Mouse (Mus musculus): ENCODE measurements around the gene Gse1. TPM values are rescaled to one million over a fixed set of nuclear protein-coding genes. Genes with fewer than 3 reads are reported as not detected.

Gse1 gene
- total RNA-seq, 4 experiments from 2014 or later: 71.5 to 78.0 (median 73.1) TPM

DNA sequence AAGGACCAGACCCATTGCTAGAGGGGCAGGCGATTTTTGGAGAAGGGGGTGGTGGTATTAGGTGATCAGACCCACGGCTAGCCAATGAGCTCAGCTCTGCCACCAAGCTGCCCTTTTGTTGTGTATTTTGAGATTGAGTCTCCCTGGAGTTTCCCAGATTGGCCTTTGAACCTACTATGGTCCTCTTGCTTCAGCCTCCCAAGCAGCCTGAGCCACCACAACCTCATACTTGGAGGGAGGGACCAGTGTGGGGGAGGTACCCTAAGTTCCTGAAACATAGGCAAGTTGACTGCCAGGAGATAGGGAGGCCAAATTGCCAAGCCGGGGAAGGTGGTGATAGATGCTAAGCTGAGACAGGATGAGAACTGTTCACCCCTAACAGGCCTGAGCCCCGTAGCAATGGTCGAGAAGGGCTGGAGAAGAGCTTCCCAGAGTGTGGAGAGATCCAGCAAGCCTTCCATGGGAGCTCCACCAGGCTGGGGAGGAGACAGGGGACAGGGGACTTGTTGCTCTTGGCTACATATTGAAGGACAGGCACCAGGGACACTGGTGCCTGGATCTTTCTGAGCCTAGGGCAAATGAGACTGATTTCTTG is 282.7 kb downstream of the Gse1 start:
- no peak for DNase-seq (ENCODE audit: low spot score in 2 of 2)

DNA sequence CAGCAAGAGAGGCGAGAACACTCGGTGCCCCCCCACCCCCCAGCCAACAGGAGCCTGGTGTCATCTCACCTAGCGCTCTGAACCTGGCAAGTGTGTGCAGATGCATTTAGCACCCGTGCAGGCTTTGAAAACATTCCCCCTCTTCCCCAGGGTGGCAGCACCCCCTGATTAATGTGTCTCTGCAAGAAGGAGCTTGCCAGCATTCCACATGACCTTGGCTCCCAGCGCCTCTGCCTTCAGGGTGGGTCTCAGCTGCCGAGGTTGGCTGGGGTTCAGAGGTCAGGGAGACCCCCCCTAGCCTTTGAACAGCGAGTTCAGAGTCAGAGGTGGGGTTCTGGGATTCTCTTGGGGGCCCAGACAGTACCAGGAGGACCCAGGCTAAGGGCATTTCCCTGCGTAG is 283.5 kb downstream of the Gse1 start:
- DNase-seq (ENCODE audit: low spot score in 2 of 2): no peak

DNA sequence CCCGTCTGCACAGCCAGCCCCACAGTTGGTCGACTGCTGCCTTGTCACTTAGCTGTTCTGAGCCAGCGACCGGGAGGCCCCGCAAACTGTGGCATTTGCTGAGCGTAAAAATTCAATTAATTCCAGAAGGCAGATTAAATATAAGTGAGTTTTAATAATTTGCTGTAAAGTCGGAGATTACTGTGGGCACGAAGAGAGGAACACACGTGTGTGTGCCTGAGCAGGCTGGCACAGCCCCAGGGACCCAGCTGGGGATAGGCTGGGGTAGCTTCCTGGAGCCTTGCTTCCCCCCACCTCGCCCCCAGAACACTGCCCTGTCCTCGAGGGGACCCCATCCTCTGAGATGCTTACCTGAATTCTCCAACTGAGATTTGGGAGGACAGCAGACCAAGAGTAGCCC is 284.1 kb downstream of the Gse1 start:
- no peak for DNase-seq (ENCODE audit: low spot score in 2 of 2)

DNA sequence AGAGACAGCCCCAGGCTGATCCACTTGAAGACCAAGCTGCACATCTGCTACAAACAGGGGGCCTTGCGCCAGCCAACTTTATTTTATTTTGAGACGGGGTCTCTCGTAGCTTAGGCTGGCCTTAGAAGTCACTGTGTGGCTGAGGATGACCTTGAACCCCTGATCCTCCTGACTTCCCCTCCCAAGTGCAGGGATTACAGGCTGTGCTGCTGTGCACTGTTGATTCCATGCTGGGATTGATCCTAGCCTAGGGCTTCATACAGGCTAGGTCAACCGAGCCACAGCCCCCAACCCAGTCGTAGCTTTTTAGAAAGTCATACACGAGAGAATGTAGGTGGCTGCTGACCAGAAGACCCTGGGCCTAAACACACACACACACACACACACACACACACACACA is 284.9 kb downstream of the Gse1 start:
- DNase-seq (ENCODE audit: low spot score in 2 of 2): no peak

DNA sequence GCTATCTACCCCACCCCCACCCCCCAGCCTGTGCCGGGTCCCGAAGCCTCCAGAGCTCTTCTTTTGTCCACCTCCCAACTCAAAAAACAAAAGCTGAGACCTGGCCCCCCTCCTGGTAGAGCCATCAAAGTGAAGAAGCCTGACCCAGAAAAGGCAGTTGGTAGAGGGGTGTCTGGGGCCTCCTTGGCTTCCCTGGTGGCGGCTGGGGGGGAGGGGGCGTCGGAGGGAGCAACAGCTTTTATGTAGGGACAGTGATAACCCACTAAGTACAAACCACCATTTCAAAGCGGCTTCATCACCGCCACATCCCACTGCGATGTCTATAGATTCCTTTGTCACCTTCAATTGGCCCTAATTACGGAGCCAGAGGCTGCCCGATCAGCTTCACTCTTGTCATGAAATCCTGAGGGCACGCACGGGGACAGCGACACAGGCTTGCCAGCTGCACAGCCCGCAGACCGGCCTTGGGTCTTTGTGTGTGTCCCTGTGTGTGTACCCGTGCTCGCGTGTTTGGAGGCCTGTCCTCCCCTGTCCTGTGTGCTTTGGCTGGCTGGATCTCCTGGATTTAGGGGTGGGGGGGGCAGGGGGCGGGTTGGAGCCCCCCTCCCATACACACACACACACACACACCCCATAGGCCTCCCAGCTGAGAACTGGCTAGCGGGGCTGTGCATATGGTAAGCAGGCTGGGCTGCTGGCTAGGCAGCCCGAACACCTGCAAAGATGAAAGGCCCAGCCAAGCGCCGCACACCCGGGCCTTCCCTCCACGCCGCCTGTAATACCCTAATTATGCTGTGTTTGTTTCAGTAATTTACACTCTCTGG is 285.6 kb downstream of the Gse1 start:
- DNase-seq (ENCODE audit: low spot score in 2 of 2): no peak

DNA sequence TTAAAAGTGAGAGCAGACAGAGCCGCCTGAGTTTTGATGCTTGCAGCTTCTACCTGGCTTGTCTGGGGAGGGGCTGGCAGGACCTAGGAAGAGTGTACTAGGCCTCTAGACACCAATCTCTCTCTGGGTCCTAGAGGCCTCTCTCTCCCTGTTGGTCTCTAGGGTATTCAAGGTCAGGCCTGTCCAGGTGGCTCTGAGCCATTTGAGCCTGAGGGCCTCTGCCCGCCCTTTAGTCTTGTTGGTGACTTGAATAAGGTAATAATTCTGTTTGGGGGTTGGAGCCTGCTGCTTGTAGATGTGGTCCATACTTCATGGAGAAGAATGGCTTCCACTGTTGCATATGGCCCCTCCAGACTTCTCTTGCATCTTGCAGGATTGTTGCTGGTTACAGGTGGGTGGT is 287.0 kb downstream of the Gse1 start:
- DNase-seq (ENCODE audit: low spot score in 2 of 2): no peak

DNA sequence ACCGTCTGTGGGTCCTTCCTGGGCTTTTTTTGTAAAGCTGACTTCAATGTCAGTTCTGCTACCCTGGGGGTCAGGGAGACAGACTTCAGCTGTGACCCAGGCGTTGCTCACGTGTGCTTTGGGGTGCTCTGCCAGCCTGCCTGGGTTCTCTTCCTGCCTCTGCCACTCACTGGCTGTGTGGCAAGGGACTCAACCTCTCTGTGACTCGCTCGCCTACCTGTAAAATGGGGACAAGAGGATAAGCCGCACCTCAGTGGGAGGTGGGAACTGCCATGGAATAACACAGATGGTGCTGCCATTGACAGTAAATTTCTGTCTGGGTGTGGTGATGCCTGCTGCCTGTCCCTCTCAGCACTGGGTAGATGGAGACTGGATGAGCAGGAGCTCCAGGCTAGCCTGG is 287.4 kb downstream of the Gse1 start:
- DNase-seq (ENCODE audit: low spot score in 2 of 2): no peak

DNA sequence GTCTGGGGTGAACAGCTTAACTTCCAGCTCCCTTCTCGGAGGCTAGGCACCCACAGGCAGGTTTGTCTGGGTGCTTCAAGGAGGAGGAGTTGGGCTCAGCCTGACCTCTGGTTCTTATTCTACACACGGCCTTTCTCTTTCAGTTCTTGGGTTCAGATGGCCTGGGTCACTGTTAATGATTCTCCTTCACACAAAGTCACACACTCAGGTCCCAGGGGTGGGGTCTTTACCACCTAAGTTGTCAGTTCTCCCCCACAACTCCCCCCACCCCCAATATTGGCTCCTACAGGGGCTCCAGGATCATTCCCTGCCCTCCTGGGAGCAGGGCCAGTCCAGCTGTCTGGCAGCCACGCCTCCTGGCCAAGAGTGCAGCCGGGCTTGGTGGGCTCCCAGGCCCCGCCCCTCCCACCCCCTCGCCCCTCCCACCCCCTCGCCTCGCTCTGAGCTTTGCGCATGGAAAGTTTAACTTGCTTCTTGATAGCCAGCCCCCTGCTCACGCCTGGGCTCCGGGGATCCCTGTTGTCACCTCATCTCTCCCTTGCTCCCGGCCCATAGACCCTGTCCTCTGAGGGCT is 288.0 kb downstream of the Gse1 start:
- DNase-seq (ENCODE audit: low spot score in 2 of 2): no peak

DNA sequence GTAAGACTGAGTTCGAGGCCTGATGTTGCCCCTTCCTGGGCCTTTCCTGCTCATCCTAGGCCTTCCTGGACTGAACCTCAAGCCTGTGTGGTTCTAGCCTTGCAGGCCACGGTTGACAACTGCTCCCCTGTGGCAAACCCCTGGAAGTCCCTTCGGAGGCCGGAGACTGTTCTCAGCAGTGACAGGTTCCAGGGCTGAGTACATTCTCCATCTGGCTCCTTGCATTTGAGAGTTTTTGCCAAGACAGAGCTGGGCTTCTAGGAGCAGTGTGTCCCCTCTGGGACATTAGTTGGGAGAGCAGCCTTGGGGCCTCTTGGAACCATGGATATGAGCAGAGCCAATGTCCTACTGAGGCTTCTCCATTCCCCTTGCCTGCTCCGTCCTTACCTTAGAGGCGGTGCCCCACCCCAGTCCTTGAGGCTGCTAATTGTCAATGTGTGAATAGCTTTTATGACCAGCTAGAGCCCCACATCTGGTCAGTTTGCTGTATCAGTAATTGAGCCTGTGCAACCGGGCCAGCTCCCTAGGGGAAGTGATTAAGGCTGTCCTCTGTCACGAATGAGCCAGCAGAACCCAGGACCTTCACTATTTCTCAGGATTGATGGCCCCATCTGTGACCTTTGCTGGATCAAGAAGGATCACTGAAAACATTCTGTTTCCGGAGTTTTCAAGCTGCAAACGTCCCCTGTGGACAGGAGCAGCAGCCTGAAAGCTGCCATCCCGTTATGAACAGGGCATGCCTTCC is 289.6 kb downstream of the Gse1 start:
- DNase-seq (ENCODE audit: low spot score in 2 of 2): no peak

DNA sequence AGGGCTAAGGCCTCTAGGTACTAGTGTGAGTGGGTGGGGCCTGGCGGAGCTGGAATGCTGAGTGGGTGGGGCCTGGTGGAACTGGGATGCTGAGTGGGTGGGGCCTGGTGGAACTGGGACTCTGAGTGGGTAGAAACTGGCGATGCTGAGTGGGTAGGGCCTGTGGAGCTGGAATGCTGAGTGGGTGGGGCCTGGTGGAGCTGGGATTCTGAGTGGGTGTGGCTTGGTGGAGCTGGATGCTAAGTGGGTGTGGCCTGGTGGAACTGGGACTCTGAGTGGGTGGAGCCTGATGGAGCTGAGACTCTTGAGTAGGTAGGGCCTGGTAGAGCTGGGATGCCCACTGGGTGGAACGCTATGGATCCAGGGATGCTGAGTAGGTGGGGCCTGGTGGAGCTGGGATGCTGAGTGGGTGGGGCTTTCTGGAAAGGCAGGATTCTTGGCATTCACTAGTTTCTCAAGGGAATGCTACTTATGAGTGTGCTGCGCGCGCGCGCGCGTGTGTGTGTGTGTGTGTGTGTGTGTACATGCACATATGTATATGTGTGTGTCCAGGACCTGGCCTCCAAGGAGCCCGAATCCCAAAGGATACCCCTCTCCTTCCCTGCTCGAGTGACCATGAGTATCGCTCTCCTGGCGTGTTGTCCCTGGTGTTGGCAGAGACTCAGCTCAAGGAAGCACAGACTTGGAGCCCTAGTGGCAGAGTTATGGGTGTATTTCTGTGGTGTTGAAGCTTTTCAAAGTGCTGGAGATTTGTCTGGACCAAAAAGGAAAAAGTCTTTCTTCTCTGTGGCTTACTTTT is 290.7 kb downstream of the Gse1 start:
- DNase-seq (ENCODE audit: low spot score in 2 of 2): peak in 1 of 2 experiments; percentile 76

DNA sequence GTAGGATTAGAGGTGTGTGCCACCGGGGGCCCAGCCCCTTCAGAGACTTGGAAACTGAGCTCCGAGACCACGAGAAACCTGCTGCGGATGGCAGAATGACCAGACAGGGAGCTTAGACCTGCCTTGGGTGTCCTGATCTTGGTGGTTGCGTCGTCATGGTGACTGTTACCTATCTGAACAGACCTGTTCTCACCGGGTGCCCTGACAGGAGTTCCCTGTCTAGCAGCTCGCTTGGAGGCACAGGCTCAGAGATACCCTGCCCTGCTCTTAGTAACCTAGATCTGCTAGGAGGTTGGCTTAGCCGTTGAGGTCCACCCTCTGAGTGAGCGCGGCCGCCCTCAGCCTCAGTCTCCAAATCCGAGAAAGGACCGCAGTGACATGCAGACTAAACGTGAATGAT is 292.0 kb downstream of the Gse1 start:
- no peak for DNase-seq (ENCODE audit: low spot score in 2 of 2)

DNA sequence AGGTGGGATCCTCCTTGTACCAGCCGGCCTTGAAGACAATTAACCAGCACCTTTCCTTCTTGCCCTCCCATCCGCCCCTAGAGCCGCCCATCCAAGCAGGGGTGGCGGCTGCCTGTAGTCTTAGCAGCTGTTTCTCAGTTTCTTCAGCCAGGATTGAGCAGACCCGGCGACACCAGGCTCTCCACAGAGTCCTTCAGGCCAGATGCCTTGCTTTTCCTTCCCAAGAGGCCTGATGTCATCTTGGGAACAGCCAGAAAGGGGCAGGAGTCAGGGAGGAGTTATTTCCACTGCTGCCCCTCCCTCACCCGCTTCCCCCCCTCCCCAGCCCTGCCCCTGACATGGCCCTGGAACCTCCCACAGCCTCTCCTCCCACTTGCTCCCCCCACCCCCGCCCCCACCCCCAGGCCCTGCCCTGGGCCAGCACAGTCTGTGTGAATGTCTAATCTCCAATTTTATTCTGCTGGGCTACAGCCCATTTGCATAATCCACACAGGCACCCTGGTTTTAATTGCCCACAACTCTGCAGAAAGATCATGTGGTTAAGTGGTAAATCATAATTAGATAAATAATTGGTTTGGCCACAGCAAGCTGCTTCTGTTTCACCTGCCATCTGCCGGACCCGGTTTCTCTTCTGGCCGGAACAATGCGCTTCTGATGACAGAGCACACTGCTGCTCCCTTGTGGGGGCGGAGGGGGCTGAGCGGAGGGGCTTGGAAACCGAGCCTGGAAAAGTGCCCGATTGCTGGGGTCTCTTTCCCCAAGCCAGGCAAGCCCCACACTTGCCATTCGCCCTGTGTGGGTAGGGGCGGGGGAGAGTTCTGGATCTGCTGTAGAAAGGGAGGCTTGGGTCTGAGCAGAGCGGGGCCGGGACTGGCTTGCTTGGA is 292.7 kb downstream of the Gse1 start:
- DNase-seq (ENCODE audit: low spot score in 2 of 2): no peak

DNA sequence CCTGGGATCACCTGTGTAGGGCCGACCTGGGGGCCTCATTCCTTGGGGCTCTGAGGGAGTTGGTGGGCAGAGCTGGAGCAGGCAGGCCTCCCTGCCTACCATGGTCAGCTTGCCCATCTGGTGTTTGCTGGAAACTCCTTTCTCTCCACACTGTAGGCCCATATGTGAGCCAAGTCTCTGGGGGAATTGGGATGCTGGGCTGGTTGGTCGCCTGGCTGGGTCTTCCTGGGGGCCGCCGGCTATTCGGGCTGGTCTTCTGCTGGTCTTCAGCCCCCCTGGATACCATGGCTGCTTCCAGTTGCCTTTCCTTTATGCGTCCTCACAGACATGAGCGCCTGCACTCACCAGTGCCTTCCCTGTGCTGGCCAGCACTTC is 293.3 kb downstream of the Gse1 start:
- DNase-seq (ENCODE audit: low spot score in 2 of 2): no peak

DNA sequence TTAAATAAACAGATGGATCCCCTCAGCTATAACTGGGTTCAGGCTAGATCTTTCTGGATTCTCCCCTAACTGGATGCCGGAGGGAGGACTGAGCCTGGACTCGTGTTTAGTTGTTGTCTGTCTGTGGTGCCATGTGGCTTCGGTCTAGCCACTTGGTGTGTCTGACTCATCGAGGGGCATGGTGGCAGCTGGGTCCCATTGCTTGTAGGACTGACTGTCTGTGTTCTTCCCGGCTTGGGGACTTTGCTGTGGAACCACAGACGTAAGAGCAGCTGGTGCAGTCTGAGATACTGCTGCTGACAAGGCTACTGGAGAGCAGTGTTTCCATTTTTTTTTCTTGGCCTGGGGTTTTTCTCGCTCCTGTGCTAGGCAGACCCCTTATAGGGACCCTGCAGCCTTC is 295.4 kb downstream of the Gse1 start:
- DNase-seq (ENCODE audit: low spot score in 2 of 2): no peak

DNA sequence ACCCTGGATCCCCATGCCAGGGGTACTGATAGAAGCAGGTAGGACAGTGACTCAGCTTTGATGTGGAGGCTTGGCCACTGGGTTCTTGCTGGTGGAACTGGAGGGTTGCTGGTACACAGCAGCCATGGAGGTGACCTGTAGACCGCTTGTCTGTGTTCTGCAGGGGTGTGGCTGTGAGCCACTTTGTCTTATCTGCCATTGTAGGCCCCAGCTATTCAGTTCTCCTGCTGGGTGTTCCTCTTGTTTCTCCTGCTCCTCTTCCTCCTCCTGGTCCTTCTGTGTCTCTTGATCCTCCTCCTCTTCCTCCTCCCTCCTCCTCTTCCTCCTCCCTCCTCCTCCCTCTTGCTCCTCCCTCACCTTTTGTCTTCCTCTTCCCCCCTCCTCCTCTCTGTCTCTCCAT is 296.9 kb downstream of the Gse1 start:
- DNase-seq (ENCODE audit: low spot score in 2 of 2): no peak

DNA sequence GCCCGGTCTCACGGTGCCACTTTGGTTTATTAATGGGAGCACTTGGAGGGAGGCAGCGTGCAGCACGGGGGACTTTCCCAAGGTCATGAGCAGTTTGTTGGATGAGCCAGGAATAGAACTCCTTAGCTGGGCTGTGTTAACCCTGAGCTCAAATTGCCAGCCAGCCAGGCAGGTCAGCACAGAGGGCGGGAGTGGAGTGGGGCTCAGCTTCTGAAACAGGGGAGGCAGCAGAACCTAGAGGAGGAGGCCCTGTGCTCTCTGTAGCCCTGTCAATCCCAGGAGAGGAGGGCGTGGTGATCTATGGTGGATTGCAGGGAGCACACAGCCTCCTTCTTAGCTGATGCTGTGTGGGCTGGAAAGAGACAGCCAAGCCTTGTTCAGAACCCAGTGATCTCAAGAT is 297.6 kb downstream of the Gse1 start:
- DNase-seq (ENCODE audit: low spot score in 2 of 2): no peak

DNA sequence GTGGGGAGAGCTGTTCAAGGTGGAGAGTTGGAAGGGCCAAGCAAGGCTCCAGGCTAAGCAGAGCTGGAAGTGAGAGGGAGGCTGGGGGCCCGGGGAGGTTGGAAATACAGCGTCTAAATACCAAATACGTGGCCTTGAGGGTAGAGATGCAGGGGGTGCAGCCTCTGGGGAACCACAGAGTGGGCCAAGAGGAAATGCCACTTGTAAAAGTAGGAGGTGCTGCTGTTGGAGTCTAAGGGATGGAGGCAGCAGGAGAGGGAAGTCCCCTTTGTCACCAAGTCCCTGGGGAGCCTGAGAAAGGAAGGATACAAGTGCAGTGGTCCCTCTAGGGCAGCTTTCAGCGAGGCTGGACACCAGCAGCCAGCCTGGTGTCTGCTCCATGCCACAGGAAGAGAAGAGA is 298.3 kb downstream of the Gse1 start:
- DNase-seq (ENCODE audit: low spot score in 2 of 2): no peak

DNA sequence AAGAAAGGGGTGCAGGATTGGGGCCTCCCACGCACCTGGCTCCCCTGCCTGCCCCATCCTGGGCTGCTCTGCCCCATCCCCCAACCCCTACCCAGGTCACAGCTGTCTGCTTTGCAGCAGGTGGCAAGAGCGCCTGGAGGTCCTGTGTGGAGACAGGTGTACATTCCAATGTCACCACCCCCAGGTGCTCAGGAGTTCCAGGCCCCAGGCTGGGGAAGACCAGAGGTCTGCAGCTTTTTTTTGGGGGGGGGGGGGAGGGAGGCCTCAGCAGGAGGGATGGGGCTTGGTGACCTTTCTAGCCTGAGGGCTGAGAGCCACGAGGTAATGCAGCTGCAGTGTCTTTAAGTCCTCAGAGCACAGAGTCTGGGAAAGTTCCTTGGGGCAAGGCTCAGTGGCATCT is 300.1 kb downstream of the Gse1 start:
- no peak for DNase-seq (ENCODE audit: low spot score in 2 of 2)

DNA sequence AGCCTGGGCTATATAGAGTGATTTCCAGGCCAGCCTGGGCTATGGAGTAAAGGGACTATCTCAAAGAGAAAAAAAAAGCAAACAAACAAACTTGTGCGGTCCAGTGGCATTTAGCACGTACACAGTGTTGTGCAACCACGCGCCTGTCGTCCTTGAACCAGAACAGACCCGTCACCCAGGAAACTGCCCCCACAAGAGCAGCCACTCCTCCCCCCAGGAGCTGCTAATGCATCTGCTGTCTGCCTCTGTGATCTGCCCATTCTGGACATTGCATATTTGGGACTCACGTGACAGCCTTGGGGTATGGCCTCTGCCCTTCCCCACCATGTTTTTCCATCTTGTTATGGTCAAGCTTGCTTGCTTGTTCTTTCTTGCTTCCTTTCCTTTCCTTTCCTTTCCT is 301.0 kb downstream of the Gse1 start:
- DNase-seq (ENCODE audit: low spot score in 2 of 2): no peak

DNA sequence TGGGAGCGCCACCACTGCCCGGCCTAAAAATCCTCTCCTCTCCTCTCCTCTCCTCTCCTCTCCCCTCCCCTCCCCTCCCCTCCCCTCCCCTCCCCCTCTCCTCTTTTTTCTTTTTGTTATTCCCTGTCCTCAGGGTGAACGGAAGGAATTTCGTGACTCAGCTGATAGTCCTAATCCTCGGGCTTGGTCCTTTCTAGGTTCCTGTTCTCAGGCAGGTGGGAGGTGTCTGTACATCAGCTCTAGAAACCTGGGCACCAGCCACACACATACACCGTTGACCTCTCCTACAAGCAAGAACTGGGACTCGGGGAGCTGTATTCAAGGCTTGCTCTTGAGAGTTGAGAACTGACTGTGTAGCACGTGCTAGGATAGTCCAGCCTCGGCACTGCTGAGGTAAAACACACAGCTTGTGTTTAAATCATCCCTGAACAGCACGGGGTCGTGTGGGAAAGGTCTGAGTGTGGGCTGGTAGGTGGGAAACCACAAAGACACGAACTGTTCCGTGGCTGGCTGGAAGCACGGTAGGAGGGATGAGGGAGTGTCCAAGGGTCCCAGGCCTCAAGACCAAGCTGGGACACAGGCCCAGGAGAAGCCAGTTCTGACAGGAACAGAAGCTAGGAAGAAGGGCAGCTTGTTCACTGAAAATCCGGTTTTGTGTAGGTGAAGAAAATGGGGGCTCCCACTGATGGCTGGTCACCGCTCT is 302.8 kb downstream of the Gse1 start:
- no peak for DNase-seq (ENCODE audit: low spot score in 2 of 2)

Data from left cerebral cortex, adult 8-10 months (tissue).